Mouse (Mus musculus): ENCODE results near the gene Parp9. TPM values are rescaled to one million over a fixed set of nuclear protein-coding genes. Genes with fewer than 3 reads are reported as not detected.
A peak's percentile ranks its signal among the peaks of the same experiment; 100 is the strongest.
"Not testable (repeated sequence)": the region's sequence is repeated elsewhere in the genome, so short reads cannot be mapped to it uniquely, and the experiment has no call there.

Gene Parp9
- polyA plus RNA-seq, 1 experiment from 2014 or later, result 3.2 TPM

DNA sequence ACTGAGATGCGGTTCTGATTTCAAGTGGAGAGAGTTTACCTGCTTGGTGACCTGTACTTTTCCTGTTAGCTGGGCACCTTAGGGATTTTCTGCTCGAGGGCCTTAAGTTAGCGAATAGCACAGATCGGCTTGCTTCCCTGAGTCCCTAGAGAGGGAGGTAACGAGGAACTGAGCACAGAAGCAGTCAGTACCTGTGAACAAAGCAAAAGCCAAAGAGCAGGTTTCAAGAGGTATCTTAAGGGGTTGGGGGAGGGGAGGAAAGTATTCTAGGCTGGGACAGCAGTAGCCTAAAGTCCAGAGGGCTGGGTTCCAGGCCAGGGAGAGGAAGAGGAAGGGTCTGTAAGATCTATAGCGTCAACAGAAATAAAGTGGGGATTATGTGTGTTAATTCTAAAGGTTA is 991 bp downstream of the Parp9 start:
- Histone ChIP-seq H3K4me2 (ENCODE audit: low read depth, low read length) (peak overlapping the region; percentile 87), H3K9me3 (replicated peaks; ENCODE audit: control insufficient read depth, low read length) (no peaks in the 10 kb centered on the region), H3K4me1 (ENCODE audit: control insufficient read depth, insufficient read depth, low read length) (no peaks in the 10 kb centered on the region), H3K27me3 (ENCODE audit: control insufficient read depth, insufficient read depth, low read length) (no peaks in the 10 kb centered on the region; the same call in 1 of the 2 replicates), H3K4me3 (ENCODE audit: low read depth, low read length) (peak overlapping the region; percentile 45), H3K9ac (replicated peaks; ENCODE audit: low read length) (peak overlapping the region; percentile 68), H3K27ac (replicated peaks; ENCODE audit: low read depth, low read length) (no peak overlapping the region), H3K36me3 (replicated peaks; ENCODE audit: control insufficient read depth, insufficient read depth, low read depth, low read length) (no peaks in the 10 kb centered on the region)
- 4% methylated on average over 6 of the region's 6 CpGs for WGBS
- DNase-seq (ENCODE audit: low spot score) (peak; percentile 35), ATAC-seq (replicated peaks; ENCODE audit: insufficient number of reproducible peaks, low FRiP score, low TSS enrichment, low read depth) (no peak)

DNA sequence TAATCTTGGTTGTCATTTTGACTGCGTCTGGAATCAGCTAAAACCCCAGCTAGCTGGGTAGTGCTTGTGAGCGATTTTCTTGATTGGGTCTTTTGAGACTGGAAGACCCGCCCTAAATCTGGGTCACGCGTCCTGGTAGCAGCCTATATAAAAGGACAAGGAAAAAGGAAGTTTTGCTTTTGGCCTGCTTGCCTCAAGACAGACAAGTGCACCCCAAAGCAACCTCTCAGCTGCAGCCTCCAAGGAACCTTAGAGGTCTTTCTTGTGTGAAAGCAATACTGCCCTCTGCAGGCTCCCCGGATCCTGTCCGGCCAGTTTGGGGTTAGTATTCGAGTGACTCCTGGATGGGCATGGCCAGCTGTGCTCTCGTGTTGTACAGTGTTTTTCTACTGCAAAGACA is 1.4 kb downstream of the Parp9 start:
- H3K4me1 ChIP-seq (ENCODE audit: control insufficient read depth, insufficient read depth, low read length), result no peaks in the 10 kb centered on the region
- no peak for ATAC-seq (replicated peaks; ENCODE audit: insufficient number of reproducible peaks, low FRiP score, low TSS enrichment, low read depth)
- H3K4me3 ChIP-seq (ENCODE audit: low read depth, low read length), result peak overlapping the region; percentile 45; the same call in 1 of the 2 replicates
- WGBS, result 12% methylated on average over 9 of the region's 9 CpGs
- H3K27ac ChIP-seq (replicated peaks; ENCODE audit: low read depth, low read length), result no peak overlapping the region
- no peaks in the 10 kb centered on the region for H3K36me3 ChIP-seq (replicated peaks; ENCODE audit: control insufficient read depth, insufficient read depth, low read depth, low read length)
- H3K27me3 ChIP-seq (ENCODE audit: control insufficient read depth, insufficient read depth, low read length), result no peaks in the 10 kb centered on the region; the same call in 1 of the 2 replicates
- H3K4me2 ChIP-seq (ENCODE audit: low read depth, low read length), result no peak overlapping the region
- peak; percentile 81 for DNase-seq (ENCODE audit: low spot score)
- H3K9me3 ChIP-seq (replicated peaks; ENCODE audit: control insufficient read depth, low read length), result no peaks in the 10 kb centered on the region
- no peak overlapping the region for H3K9ac ChIP-seq (replicated peaks; ENCODE audit: low read length)

DNA sequence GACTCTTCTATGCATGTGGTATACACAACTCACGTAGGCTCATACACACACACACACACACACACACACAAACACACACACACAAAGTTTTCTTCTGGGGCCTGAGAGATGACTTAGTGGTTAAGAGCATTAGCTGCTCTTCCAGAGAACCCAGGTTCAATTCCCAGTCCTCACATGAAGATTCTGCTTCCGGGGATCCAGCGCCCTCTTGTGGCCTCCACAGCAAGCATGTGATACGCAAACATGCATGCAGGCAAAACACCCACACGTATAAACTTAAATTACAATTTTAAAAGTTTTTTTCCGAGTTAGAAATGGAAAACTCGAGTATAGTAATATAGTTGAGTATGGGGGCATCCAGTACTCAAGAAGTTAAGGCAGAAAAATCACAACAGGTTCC is 3.1 kb downstream of the Parp9 start:
- Histone ChIP-seq H3K9me3 (replicated peaks; ENCODE audit: control insufficient read depth, low read length) (no peaks in the 10 kb centered on the region), H3K4me1 (ENCODE audit: control insufficient read depth, insufficient read depth, low read length) (no peaks in the 10 kb centered on the region), H3K9ac (replicated peaks; ENCODE audit: low read length) (no peak overlapping the region), H3K36me3 (replicated peaks; ENCODE audit: control insufficient read depth, insufficient read depth, low read depth, low read length) (no peaks in the 10 kb centered on the region), H3K27ac (replicated peaks; ENCODE audit: low read depth, low read length) (no peak overlapping the region), H3K4me2 (ENCODE audit: low read depth, low read length) (no peak overlapping the region), H3K4me3 (ENCODE audit: low read depth, low read length) (no peak overlapping the region), H3K27me3 (ENCODE audit: control insufficient read depth, insufficient read depth, low read length) (no peaks in the 10 kb centered on the region; the same call in 1 of the 2 replicates)
- 78% methylated on average over 7 of the region's 7 CpGs for WGBS
- DNase-seq (ENCODE audit: low spot score) (no peak), ATAC-seq (replicated peaks; ENCODE audit: insufficient number of reproducible peaks, low FRiP score, low TSS enrichment, low read depth) (no peak)

DNA sequence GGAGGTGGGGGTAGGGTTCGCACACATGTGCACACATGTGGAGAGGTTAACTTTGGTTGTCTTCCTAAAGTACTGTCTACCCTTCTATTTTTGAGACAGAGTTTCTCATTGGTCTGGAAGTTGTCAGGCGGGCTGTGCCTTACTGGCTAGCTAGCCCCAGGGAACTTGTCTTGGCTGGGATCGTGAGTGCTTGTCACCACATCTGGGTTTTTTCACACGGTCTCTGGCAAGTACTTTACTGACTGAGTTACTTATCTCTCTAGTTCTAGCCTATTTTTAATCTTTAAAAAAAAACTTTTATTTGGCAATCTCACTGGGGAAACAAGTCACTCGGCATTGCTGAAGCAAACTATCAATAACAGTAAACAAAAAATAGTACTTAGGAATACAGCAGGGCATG is 11.0 kb downstream of the Parp9 start:
- no peaks in the 10 kb centered on the region for H3K27me3 ChIP-seq (ENCODE audit: control insufficient read depth, insufficient read depth, low read length)
- H3K27ac ChIP-seq (replicated peaks; ENCODE audit: low read depth, low read length), result no peak overlapping the region
- ATAC-seq (replicated peaks; ENCODE audit: insufficient number of reproducible peaks, low FRiP score, low TSS enrichment, low read depth) (no peak), DNase-seq (ENCODE audit: low spot score) (no peak)
- H3K4me3 ChIP-seq (ENCODE audit: low read depth, low read length), result no peak overlapping the region
- H3K9ac ChIP-seq (replicated peaks; ENCODE audit: low read length), result no peak overlapping the region
- no peak overlapping the region for H3K4me2 ChIP-seq (ENCODE audit: low read depth, low read length)
- 76% methylated on average over 5 of the region's 5 CpGs for WGBS
- no peaks in the 10 kb centered on the region for H3K4me1 ChIP-seq (ENCODE audit: control insufficient read depth, insufficient read depth, low read length)
- no peaks in the 10 kb centered on the region for H3K36me3 ChIP-seq (replicated peaks; ENCODE audit: control insufficient read depth, insufficient read depth, low read depth, low read length)
- H3K9me3 ChIP-seq (replicated peaks; ENCODE audit: control insufficient read depth, low read length), result no peaks in the 10 kb centered on the region

DNA sequence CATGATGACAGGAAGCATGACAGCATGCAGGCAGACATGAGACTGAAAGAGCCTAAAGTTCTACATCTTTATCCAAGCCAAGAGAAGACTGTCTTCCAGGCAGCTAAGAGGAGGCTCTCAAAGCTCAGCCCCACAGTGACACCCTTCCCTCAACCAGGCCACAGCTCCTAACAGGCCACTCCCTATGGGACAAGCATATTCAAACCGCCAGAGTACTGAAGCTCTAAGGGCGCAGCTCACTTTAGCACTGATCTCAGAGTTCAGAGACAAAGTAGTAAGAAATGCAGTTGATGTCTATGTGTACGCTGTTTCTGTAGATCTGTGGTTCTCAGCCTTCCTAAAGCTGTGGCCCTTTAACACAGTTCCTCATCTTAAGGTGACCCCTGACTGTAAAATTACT is 12.9 kb downstream of the Parp9 start:
- Histone ChIP-seq H3K9ac (replicated peaks; ENCODE audit: low read length) (no peak overlapping the region), H3K27me3 (ENCODE audit: control insufficient read depth, insufficient read depth, low read length) (no peaks in the 10 kb centered on the region), H3K4me1 (ENCODE audit: control insufficient read depth, insufficient read depth, low read length) (no peaks in the 10 kb centered on the region), H3K36me3 (replicated peaks; ENCODE audit: control insufficient read depth, insufficient read depth, low read depth, low read length) (no peaks in the 10 kb centered on the region), H3K4me2 (ENCODE audit: low read depth, low read length) (no peak overlapping the region), H3K9me3 (replicated peaks; ENCODE audit: control insufficient read depth, low read length) (no peaks in the 10 kb centered on the region), H3K27ac (replicated peaks; ENCODE audit: low read depth, low read length) (no peak overlapping the region), H3K4me3 (ENCODE audit: low read depth, low read length) (no peak overlapping the region)
- ATAC-seq (replicated peaks; ENCODE audit: insufficient number of reproducible peaks, low FRiP score, low TSS enrichment, low read depth) (no peak), DNase-seq (ENCODE audit: low spot score) (no peak)
- WGBS, result 80% methylated on average over 3 of the region's 3 CpGs

DNA sequence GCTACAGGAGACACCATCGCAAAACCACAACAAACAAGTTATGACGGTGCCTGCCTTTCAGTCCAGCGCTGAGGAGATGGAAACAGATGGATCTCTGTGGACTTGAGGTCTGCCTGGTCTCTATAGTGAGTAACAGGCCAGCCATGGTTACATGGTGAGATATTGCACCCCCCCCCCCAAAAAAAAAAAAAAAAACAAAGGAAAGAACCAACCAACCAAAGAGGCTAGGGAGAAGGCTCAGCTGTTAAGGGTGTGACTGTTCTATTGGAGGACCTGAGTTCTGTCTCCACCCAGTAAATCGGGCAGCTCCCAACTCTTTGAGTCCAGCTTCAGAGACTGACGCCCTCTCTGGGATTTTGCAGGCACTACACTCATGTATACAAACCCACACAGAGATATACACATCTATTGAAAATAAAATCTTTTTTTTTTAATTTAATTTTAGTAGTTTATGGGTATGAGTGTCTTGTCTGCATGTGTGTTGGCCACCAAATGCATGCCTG is 14.4 kb downstream of the Parp9 start:
- ATAC-seq (replicated peaks; ENCODE audit: insufficient number of reproducible peaks, low FRiP score, low TSS enrichment, low read depth) (no peak), DNase-seq (ENCODE audit: low spot score) (no peak)
- H3K27me3 ChIP-seq (ENCODE audit: control insufficient read depth, insufficient read depth, low read length), result no peaks in the 10 kb centered on the region
- WGBS, result 94% methylated on average over 5 of the region's 5 CpGs
- no peak overlapping the region for H3K9ac ChIP-seq (replicated peaks; ENCODE audit: low read length)
- no peak overlapping the region for H3K4me2 ChIP-seq (ENCODE audit: low read depth, low read length)
- H3K36me3 ChIP-seq (replicated peaks; ENCODE audit: control insufficient read depth, insufficient read depth, low read depth, low read length), result no peaks in the 10 kb centered on the region
- no peaks in the 10 kb centered on the region for H3K4me1 ChIP-seq (ENCODE audit: control insufficient read depth, insufficient read depth, low read length)
- H3K4me3 ChIP-seq (ENCODE audit: low read depth, low read length), result no peak overlapping the region
- no peak overlapping the region for H3K27ac ChIP-seq (replicated peaks; ENCODE audit: low read depth, low read length)
- H3K9me3 ChIP-seq (replicated peaks; ENCODE audit: control insufficient read depth, low read length), result no peaks in the 10 kb centered on the region

DNA sequence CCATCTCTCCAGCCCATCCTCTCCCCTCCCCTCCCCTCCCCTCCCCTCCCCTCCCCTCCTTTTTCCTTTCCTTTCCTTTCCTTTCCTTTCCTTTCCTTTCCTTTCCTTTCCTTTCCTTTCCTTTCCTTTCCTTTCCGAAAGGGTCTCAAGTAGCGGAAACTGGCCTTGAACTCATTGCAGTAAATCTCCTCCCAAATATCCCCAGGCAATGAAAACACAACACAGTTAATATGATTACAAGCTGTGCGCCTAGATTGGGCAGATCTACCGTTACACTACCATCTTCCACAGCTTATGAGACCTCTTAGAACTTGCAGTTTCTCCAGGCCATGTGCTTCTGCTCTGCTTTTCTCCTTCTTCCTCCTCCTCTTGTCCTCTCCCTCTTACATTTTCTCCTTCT is 27.7 kb downstream of the Parp9 start:
- ATAC-seq (replicated peaks; ENCODE audit: insufficient number of reproducible peaks, low FRiP score, low TSS enrichment, low read depth), result not testable (repeated sequence)

DNA sequence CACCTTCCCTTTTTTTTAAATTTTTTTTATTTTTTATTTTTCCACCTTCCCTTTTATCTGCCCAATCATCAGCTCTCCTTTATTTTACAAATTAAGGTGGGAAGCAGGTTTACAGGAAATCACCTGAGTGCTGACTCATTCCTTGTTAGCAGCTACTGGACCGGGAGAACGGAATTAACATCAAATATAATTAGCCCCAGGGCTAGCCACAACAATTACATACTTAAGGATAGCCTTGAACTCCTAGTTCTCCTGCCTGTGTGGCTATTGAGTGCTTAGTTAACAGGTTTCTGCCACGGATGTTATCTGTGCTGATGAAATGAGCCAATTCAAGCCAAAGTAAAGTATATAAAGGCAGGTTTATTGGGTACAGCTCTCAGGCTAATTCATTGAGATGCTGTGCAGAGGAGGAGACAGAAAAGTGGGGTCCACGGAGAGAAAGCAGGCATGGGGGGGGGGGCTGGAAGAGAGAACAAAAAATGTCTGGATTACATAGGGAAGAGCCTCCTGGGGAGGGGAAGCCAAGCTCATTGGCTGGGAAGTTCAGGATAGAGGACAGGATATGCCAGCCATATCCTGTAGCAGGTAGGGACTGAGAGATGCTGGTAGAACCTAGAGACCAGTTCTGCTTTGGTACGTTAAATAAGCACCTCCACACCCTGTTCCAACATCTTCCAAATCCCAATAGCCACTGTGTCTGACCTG is 28.3 kb downstream of the Parp9 start:
- no peaks in the 10 kb centered on the region for H3K27me3 ChIP-seq (ENCODE audit: control insufficient read depth, insufficient read depth, low read length)
- 49% methylated on average over 5 of the region's 5 CpGs for WGBS
- no peak for ATAC-seq (replicated peaks; ENCODE audit: insufficient number of reproducible peaks, low FRiP score, low TSS enrichment, low read depth)

More for the DNA sequence above, 27.7 kb downstream of the Parp9 start:
- 57% methylated on average over 2 of the region's 4 CpGs for WGBS
- H3K36me3 ChIP-seq (replicated peaks; ENCODE audit: control insufficient read depth, insufficient read depth, low read depth, low read length); H3K4me3 ChIP-seq (ENCODE audit: low read depth, low read length); DNase-seq (ENCODE audit: low spot score); H3K4me2 ChIP-seq (ENCODE audit: low read depth, low read length); H3K4me1 ChIP-seq (ENCODE audit: control insufficient read depth, insufficient read depth, low read length); H3K9me3 ChIP-seq (replicated peaks; ENCODE audit: control insufficient read depth, low read length); H3K9ac ChIP-seq (replicated peaks; ENCODE audit: low read length); H3K27me3 ChIP-seq (ENCODE audit: control insufficient read depth, insufficient read depth, low read length); H3K27ac ChIP-seq (replicated peaks; ENCODE audit: low read depth, low read length): not testable (repeated sequence)

More for the DNA sequence above, 28.3 kb downstream of the Parp9 start:
- H3K9ac ChIP-seq (replicated peaks; ENCODE audit: low read length), result no peak overlapping the region
- no peaks in the 10 kb centered on the region for H3K4me1 ChIP-seq (ENCODE audit: control insufficient read depth, insufficient read depth, low read length)
- no peaks in the 10 kb centered on the region for H3K36me3 ChIP-seq (replicated peaks; ENCODE audit: control insufficient read depth, insufficient read depth, low read depth, low read length)
- H3K4me3 ChIP-seq (ENCODE audit: low read depth, low read length), result no peak overlapping the region
- DNase-seq (ENCODE audit: low spot score), result no peak
- H3K4me2 ChIP-seq (ENCODE audit: low read depth, low read length), result no peak overlapping the region
- H3K27ac ChIP-seq (replicated peaks; ENCODE audit: low read depth, low read length), result no peak overlapping the region
- no peaks in the 10 kb centered on the region for H3K9me3 ChIP-seq (replicated peaks; ENCODE audit: control insufficient read depth, low read length)

Measured in embryonic facial prominence, embryonic 11.5 days (tissue).